Mouse (Mus musculus) spleen, adult 2 months (tissue): ENCODE results near the gene Cd44. TPM values are rescaled to one million over a fixed set of nuclear protein-coding genes. Genes with fewer than 3 reads are reported as not detected.

ENCODE experiments used
- DNase-seq, 2 experiments: peaks; one replicate each; pipeline versions ENCODE4 v3.0.0 to v3.0.0-alpha.2; 2012 to 2021; ENCODE audit warnings: low spot score in 2 of 2, low read depth in 1 of 2
- H3K27ac ChIP-seq: fragments of 200-500 bp; 2 replicates; pipeline ENCODE4 v1.5.1; 2012; ENCODE audit warnings: low read length, inconsistent platforms; ENCODE audit not compliant: insufficient read depth
- H3K27me3 ChIP-seq: fragments of 200-500 bp; 2 replicates; pipeline ENCODE4 v1.6.1; 2012; ENCODE audit warnings: mild to moderate bottlenecking, moderate library complexity, low read length, inconsistent platforms; ENCODE audit not compliant: control insufficient read depth, insufficient read depth
- H3K36me3 ChIP-seq: fragments of 200-500 bp; 2 replicates; pipeline ENCODE4 v1.6.1; 2012; ENCODE audit warnings: mild to moderate bottlenecking, low read length, inconsistent platforms; ENCODE audit not compliant: control insufficient read depth, insufficient read depth
- H3K4me1 ChIP-seq: fragments of 200-500 bp; 2 replicates; pipeline ENCODE4 v1.6.1; 2011; ENCODE audit warnings: inconsistent platforms; ENCODE audit not compliant: control insufficient read depth, insufficient read depth, insufficient read length
- H3K4me3 ChIP-seq: fragments of 200-500 bp; 2 replicates; pipeline ENCODE4 v1.5.1; 2011; ENCODE audit warnings: mild to moderate bottlenecking, inconsistent platforms; ENCODE audit not compliant: insufficient read depth, insufficient read length; ENCODE audit errors: extremely low read depth
- CTCF ChIP-seq: fragments of 200-500 bp; IDR thresholded peaks from 2 replicates; pipeline ENCODE4 v1.5.1; 2011; ENCODE audit warnings: mild to moderate bottlenecking, inconsistent platforms; ENCODE audit not compliant: insufficient read depth, insufficient read length, insufficient replicate concordance; ENCODE audit errors: extremely low read depth
- POLR2A ChIP-seq: fragments of 200-500 bp; IDR thresholded peaks from 2 replicates; pipeline ENCODE4 v1.6.1; 2011; ENCODE audit warnings: low read depth, low read length, inconsistent platforms
- WGBS: fragments of 180-500 bp; shearing (Covaris S2); methylation state at CpG from one replicate; pipeline ENCODE4 v1.1.7; 2018; 5-methylcytosine and 5-hydroxymethylcytosine counted together
- polyA plus RNA-seq: library from polyadenylated mRNA; depleted of rRNA; stranded (reverse); fragments of >200 nt; gene quantifications from 2 replicates; pipeline ENCODE4 v1.2.3, GENCODE M21; 2012

The Cd44 gene
- polyA plus RNA-seq, 1 experiment: 35.3 TPM

DNA sequence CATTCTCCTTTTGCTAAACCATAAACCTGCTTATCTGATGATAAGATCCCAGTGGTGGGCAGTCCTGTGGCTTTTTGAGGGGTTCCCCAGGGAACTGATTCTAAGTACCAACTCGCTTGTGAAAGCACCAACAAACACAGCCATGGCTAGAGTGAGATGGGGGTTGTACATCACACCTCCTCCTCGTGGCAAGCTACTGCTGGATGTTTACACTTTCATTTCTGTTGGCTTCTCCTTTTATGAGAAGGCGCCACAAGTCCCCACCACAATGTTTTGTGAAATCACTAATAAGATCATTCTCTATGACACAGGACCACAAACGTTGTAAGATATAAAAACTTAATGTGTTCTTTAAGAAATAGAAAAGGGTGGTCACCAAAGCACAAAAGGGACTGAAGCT is 88.7 kb downstream of the Cd44 start:
- Histone ChIP-seq H3K4me3 (no peak overlapping the region), H3K36me3 (peaks cover 7% of the 10 kb centered on the region), H3K4me1 (peaks cover 16% of the 10 kb centered on the region), H3K27me3 (no peaks in the 10 kb centered on the region), H3K27ac (peak overlapping the region; percentile 58)
- WGBS: 12% methylated on average over 4 of the region's 4 CpGs
- TF ChIP-seq POLR2A (no peak), CTCF (no peak)
- DNase-seq: peak; percentile 44 to 58

DNA sequence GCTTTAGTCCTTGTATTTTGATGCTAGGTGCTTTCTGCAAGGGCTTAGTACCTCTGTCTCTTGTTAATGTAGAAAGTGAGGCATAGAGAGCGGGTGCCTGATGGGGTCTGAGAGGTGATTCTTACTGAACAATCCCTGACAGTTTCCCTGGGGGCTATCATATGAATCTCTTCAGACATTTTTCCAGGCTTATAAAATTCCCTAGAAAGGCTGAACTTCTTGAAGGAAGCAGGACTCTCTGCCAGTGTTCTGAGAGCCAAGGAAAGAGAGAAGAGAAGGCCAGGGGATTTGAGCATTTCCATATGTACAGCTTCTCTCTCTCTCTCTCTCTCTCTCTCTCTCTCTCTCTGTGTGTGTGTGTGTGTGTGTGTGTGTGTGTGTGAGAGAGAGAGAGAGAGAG is 92.0 kb downstream of the Cd44 start:
- TF ChIP-seq POLR2A (no peak), CTCF (no peak)
- H3K36me3 ChIP-seq: peaks cover 5% of the 10 kb centered on the region
- H3K27ac ChIP-seq: no peak overlapping the region
- DNase-seq: no peak
- 98% methylated on average over 1 of the region's 1 CpGs for WGBS
- H3K27me3 ChIP-seq: no peaks in the 10 kb centered on the region
- H3K4me3 ChIP-seq: no peak overlapping the region
- H3K4me1 ChIP-seq: peaks cover 8% of the 10 kb centered on the region

DNA sequence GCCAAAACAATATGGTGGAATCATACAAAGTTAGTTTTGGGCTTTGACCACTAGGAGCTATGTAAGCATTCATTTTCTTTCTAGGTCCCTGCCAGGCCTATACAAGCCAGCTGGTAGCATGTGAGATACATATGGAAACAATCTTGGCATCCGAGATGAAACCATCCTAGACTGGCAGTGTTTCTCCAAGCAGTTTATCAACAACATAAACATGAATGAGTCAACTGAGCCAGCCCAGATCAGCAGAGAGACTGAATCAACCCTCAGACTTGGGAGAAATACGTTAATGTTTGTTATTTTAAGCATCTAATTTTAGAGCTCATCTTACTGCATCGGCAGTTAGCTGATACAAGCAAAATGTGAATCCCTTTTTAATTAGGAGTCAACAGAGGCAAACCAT is 93.8 kb downstream of the Cd44 start:
- peaks cover 4% of the 10 kb centered on the region for H3K4me1 ChIP-seq
- H3K27ac ChIP-seq: no peak overlapping the region
- no peak for DNase-seq
- no peaks in the 10 kb centered on the region; the same call in 1 of the 2 replicates for H3K36me3 ChIP-seq
- WGBS: 87% methylated on average over 3 of the region's 3 CpGs
- TF ChIP-seq POLR2A (no peak), CTCF (no peak)
- H3K4me3 ChIP-seq: no peak overlapping the region
- H3K27me3 ChIP-seq: no peaks in the 10 kb centered on the region

DNA sequence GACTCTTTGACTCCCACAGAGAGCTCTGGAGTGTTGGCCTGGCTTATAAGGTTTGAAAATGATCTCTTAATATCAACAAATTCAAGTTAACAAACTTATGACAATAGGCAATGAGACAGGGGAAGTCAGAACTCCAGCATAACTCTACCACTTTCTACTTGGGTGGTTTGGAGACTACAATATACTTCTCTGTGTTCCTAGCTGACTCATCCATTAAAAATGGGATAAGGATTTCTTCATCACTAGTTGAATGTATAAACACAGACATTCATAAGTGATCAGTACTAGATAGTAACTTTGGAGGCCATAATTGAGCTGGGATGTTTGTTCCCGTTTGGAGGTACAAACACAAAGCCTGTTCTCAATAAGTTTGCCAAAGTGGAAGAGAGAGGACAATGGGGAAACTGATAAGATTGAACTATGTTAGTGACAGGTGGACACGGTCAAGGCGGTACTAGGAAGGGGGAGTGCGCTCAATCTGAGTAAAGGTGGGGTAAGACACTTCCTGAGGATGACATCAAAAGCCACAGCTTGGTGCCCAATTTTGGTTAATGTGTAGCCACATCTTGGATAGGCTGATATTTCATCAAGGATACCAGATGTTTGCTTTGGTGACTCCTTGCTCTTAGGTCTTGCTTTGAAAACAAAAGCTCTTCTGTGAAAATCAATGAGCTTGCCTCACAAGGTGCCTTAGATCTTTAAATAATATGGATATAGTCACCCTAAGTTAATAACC is 95.5 kb downstream of the Cd44 start:
- no peak for DNase-seq
- TF ChIP-seq POLR2A (no peak), CTCF (no peak)
- no peaks in the 10 kb centered on the region for H3K4me1 ChIP-seq
- no peaks in the 10 kb centered on the region for H3K27me3 ChIP-seq
- H3K36me3 ChIP-seq: no peaks in the 10 kb centered on the region; the same call in 1 of the 2 replicates
- no peak overlapping the region for H3K27ac ChIP-seq
- no peak overlapping the region for H3K4me3 ChIP-seq
- 81% methylated on average over 4 of the region's 4 CpGs for WGBS

DNA sequence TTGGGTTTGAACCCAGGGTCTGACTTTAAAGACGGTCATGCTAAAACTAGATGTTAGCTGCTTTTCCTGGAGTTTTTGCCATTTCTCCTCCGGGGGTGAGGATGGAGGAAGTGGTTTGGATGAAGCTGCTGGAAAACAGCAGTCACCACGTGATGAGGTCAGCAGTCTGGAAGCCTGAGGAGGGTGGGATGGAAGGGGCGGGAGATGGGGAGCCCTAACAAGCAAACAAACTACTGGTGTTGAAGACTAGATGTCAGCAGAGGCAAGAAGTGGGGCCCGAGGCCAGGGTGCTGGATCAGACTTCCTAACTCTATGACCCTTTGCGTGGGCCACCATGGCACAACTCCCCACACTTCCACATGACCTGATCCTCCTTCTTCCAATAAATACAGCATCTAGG is 96.2 kb downstream of the Cd44 start:
- no peaks in the 10 kb centered on the region for H3K4me1 ChIP-seq
- TF ChIP-seq POLR2A (no peak), CTCF (no peak)
- no peak overlapping the region for H3K4me3 ChIP-seq
- H3K27me3 ChIP-seq: no peaks in the 10 kb centered on the region
- DNase-seq: no peak
- no peaks in the 10 kb centered on the region for H3K36me3 ChIP-seq
- no peak overlapping the region for H3K27ac ChIP-seq
- WGBS: 81% methylated on average over 6 of the region's 6 CpGs

DNA sequence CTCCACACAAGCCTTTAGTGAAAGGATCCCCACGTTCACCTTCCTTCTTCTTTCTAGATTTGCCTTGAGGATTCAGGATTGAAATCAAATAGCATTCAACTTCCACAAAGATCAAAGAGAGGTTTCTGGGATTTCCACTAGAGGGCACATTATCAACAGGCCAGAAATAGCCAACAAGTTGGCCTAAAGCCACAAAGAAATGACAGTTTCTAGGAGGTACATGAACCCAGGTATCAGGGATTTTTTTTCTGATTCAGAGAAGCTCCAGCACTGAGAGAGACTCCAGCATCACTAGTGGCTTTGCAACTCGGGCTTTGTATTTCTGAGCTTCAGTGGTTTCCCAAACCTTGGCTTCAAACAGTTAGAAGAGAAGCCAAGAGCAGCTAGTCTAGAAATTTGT is 97.4 kb downstream of the Cd44 start:
- Histone ChIP-seq H3K4me1 (no peaks in the 10 kb centered on the region), H3K27me3 (no peaks in the 10 kb centered on the region), H3K36me3 (no peaks in the 10 kb centered on the region), H3K4me3 (no peak overlapping the region), H3K27ac (no peak overlapping the region)
- peak in 1 of 2 experiments; percentile 11 for DNase-seq
- no peak for TF ChIP-seq POLR2A
- no peak for TF ChIP-seq CTCF
- 20% methylated on average over 2 of the region's 2 CpGs for WGBS

DNA sequence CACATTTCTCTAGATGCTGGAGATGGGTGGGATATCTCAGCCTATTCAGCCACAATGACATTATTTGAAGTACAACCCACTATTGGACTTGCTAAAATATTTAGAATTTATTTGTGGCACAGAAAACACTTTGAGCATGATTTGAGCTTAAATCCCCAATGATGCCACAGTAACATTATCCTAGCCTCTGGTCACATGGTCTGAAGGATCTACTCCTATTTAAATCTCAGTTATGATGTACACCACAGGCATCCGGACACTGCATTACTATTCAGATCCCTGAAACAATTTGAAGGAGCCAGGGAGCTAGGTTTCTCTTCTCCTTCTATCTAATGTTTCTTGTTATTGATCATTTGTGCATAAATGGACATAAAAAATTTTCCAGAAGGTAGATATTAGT is 99.6 kb downstream of the Cd44 start:
- no peak for DNase-seq
- Histone ChIP-seq H3K27ac (no peak overlapping the region), H3K27me3 (no peaks in the 10 kb centered on the region), H3K4me1 (no peaks in the 10 kb centered on the region), H3K36me3 (no peaks in the 10 kb centered on the region), H3K4me3 (no peak overlapping the region)
- no peak for TF ChIP-seq CTCF
- no peak for TF ChIP-seq POLR2A
- WGBS: 93% methylated on average over 1 of the region's 1 CpGs
